Mouse (Mus musculus): ENCODE data around the gene Lrch3.
"Not testable (repeated sequence)": the region's sequence is repeated elsewhere in the genome, so short reads cannot be mapped to it uniquely, and the experiment has no call there.

Lrch3 gene

DNA sequence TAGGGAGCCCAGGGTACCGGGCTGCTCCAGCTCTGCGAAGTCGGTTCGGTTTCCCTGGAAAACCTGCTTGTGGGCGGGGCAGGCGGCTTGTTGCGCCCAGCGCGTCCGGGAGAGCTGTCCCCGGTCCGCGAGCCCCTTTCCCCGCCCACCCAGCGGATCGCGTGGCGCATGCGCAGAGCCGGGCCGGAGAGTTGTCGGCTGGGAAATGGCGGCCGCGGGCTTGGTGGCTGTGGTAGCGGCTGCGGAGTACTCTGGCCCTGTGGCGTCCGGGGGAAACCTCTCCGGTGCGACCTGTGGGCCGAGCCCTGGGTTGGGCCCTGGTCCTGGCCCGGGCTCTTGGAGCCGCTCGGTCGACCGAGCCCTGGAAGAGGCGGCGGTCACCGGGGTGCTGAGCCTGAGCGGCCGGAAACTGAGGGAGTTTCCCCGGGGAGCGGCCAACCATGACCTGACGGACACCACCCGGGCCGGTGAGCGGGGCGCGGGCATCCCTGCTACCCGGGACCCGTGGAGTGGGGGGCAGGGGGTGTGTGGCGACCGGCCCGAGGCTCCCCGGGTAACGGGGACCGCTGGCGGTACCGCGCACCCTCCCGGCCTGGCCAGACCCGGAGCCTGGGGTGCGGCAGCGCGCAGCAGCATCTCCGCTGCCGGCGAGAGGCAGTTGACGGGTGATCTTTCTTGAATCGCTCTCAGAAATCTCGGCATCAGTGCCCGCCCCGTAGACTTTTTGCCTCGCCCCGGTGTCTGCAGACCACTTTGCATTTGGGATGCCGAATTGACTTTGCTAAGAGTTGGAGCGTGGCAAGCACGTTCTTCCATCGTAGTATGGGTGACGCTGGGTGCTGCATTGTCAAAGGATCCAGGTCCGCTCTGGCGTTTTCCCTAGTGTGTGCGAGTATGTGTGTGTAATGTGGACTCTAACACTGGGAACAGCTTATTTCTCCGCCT lies at the start of gene Lrch3:
Lrch3 (plus strand) TSS at position 164 of the 945 bp plus-strand sequence.
- DNase-seq (ENCODE audit: low spot score) = peak; percentile 91

DNA sequence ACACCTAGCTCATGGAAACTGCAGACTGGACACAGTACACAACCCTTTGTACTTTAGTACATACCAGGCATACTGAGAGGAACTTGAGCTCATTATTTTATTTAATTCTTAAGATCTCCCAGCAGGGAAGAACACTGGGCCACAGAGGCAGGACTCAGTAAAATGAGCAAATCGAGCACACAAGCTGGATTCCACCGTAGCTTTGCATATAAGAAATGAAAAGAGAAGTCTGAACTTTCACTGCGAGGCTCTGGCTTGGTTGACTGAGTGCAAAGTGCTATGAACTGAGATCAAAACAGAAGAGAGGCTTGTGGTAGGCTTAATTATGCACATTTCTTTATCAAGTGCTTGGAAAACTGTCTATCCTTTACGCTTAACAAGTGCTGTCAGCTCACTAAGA lies 48.5 kb upstream of the Lrch3 start:
- DNase-seq (ENCODE audit: low spot score) = no peak

DNA sequence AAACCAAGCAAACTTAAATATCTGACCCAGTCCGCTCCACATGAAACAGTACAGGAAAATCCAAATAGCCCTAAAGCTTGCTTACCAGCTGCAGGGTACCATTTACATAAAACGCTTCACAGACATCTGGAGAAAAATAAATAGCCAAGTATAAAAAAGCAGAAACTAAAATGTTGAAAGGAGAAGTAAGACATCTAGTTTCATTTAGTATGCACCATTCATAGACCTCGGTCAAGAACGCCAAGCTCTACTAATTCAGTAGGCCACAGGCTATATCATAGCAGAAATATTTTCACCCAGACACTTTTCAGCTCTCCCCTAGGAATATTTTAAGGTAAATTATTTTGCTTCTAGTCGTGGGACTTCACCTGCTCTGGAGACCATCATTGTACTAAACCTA lies 47.2 kb upstream of the Lrch3 start:
- no peak for DNase-seq (ENCODE audit: low spot score)

DNA sequence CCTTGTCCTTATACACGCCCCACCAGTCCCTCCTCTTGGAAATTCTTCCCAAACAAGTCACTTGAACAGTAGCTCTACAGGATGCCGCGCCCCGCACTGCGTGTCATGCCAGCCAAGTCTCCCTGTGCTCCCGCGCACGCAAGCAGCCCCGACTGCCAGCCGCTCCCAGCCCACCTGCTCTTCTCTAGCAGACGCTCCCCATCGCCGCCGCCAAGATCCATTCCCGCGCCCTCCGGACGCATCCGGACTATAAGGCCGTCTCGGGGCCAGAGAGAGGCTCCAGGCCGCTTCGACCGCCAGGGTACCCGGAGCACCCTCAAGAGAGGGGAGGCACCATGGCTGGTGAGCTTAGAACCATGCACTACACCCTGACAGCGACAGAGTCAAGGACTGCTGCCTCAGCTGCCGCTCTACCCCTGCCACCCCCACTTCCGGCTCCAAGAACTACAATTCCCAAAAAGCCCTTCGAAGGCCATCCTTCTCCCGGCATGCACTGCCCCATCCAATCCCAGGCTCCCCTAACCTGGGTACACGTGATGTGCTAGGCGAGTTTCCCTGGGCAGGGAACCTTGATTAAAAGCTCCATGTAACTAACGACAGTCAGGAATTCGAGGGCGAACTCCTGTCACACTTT lies 45.9 kb upstream of the Lrch3 start:
- DNase-seq (ENCODE audit: low spot score) = peak; percentile 90

DNA sequence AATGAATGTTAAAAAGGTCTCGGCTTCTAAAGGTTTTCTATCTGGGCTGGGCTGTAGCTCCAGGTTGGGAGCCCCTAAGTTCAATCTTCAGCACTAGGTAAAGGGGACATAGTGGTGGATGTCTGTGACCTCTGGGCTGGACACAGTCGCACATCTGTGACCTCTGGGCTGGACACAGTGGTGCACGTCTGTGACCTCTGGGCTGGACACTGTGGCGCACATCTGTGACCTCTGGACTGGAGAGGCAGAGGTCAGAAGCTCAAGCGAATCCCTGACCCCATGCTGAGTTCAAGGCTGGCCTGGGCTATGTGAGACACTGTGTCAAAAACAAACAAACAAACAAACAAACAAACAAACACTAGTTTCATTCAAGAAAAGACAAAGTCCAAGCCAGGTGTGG lies 43.7 kb upstream of the Lrch3 start:
- no peak for DNase-seq (ENCODE audit: low spot score)

DNA sequence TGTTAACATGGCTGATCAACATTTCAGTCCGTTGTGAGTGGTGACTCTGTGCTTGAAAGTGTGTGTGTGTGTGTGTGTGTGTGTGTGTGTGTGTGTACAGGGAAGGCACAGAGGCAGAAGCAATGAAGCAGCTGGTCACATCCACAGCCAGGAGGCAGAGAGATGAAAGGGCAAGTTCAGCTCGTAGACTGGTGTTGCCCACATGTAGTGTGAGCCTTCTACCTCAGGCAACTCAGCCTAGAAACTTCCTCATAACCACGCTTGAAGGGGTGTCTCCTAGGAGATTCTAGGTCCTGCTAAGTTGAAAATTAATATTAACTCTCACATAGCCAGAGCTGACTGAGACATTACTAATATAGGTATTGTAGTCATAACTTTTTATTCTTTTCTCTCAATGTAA lies 40.5 kb upstream of the Lrch3 start:
- DNase-seq (ENCODE audit: low spot score) = no peak

DNA sequence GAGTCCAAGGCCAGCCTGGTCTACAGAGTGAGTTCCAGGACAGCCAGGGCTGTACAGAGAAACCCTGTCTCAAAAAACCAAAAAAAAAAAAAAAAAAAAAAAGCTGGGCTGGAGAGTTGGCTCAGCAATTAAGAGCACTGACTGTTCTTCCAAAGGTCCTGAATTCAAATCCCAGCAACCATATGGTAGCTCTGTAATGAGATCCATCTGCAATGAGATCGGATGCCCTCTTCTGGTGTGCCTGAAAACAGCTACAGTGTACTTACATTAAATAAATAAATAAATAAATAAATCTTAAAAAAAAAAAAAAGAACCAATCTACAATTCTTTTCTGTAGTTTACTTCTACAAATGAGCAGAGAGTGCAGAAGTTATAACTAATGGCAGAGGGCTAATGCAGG lies 38.6 kb upstream of the Lrch3 start:
- DNase-seq (ENCODE audit: low spot score) = not testable (repeated sequence)

DNA sequence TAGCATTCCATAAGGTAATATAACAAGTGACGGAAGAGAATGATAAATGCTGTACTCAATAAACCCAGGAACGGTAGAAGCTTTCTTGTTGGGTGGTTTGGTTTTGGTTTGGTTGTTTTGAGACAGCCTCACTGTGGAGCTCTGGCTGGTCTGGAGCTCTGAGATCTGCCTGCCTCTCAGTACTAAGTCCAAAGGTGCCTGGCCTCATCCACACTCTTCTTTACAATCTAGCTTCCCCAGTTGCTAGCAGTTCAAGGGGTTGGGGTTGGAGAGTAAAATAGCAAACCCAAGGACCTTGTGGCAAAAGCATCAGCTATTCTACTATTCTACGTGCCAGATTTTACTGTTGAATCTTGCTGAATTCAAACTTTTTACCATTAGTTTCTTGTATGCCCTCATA lies 38.1 kb upstream of the Lrch3 start:
- DNase-seq (ENCODE audit: low spot score) = no peak

DNA sequence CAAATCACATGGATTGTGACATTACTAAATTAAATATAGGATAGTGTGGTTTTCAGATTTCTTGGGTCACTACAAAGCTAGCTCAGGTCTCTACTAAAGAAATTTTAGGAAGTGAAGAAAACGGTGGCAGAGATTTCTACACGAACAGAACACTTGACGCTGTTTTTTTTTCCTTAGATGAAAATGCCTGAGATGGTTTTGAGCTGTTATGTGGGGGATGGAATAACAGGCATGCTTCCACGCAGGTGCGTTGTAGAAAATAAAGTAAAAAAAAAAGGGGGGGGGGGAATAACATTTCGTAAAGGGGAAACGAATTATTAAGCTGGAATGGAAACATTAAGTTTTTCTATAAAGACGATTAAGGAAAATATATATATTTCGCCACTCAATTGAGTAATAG lies 37.1 kb upstream of the Lrch3 start:
- DNase-seq (ENCODE audit: low spot score) = no peak

DNA sequence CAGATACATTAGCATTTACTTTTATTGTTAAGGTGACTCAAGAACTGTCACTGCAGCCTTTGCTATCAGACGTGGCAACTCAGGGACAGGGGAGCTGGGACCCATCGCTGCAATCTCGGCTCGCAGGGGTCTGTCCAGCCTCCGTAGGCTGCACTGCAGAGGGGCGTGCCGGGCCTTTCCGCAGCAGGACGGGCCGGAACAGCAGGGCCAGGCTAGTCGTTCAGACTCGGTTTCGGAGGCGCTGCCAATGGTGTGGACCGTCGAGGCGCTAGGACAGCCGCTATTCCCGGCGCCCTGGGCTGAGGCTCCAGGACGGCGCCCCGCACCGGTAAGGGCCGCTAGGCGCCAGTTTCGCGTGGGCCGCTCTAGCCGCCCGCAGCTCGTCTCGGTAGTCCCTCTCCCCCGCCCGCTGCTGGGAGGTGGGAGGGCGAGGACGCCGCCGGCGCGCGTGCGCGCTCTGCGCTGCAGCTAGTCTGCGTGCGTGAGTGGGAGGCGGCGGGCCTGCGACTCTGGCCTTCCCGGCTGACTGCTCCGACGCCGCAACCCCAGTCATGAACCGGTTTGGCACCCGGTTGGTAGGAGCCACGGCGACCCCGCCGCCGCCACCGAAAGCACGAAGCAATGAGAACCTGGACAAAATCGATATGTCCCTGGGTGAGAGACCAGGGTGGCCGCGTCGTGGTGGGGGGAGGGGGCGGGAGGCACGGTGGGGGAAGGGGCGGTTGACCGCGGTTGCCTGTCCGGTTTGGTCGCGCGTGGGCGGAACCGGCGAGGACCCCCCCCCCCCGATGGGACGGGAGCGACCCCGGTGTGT lies 36.4 kb upstream of the Lrch3 start, which contains the start of the genes Fyttd1 and Rubcn:
Fyttd1 (plus strand) TSS at position 158 of the 814 bp plus-strand sequence.
Rubcn (minus strand) TSS at position 424 of the 814 bp plus-strand sequence.
- peak; percentile 94 for DNase-seq (ENCODE audit: low spot score)

DNA sequence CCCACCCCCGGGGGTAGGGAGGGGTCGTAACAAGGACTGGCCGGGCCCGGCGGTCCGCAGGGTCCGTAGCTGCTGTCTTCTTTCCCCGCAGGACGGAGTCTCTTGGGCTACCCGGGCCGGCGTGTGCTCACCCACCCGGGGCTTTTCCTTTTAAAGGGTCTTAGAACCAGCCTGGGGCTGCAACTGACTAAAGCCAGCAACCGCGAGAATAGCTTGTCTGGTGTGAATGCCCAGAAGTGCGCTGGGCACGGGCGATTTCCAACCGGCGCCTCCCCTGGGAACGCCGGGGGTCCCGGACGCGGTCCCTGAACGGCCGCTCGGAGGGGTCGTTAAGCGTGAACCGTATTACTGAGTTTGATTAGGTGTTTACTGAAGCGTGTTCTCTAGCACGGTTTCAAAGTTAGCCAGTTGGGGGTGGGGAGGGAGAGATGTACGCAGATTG lies 35.7 kb upstream of the Lrch3 start:
- DNase-seq (ENCODE audit: low spot score) = peak; percentile 36

DNA sequence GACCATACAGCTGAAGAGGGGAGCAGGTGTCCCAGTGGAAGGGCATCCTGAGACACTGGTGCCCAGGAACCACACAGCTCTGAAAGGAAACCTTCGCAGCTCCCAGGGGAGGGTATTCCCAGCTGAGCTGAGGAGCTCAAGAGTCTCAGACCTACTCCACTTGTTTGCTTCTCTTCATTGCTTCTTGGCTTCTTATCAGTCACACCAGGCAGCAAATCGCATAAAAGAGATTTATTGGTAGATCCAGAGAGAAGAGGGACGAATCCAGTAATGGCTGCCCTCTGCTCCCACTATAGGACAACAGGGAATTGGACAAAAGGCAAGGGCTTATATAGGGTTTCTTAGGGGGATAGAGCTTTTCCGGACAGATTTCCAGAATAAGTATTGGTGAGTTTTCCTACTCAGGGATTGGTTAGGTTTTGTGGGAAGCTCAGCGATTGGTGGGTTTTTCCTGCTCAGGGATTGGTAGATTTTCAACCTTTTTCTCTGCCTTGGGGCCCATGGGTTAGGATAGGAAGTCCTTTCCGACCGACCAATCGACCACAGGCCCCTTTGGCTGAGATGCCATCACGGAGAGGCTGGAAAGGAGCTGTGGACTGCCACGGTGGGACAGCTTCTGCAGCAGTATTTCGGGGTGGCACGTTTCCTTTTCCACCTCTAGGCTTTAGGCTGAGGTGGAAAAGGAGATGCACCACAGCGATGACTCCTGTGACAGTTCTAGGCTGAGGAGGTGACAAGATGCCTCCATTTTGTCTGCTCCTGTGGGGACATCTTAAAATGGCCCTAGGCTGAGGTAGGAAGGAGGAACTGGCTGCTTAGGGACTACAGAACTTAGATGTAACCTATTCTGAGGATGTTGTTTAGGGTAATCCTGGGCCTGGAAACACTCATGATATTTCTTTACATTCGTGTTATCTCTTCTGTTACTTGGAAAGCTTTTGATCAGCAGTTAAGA lies 34.7 kb upstream of the Lrch3 start:
- peak; percentile 40 for DNase-seq (ENCODE audit: low spot score)

DNA sequence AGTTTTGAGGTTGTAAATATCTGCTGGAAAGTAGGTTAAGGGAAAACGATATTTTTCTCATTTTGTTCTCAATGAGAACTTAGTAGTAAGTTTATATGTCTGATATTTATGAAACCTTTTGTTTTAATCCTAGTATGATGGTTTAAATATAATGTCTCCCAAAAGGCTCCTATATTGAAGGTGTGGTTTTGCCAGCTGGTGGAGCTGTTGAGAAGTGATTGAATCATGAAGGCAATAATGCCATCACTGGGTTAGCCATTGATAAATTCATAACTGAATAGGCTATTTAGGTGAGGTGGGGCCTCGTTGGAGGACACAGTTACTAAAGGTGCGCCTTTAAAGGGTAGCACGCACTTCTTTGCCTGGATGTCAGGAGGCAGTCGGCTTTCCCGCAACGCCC lies 32.4 kb upstream of the Lrch3 start:
- DNase-seq (ENCODE audit: low spot score) = no peak

DNA sequence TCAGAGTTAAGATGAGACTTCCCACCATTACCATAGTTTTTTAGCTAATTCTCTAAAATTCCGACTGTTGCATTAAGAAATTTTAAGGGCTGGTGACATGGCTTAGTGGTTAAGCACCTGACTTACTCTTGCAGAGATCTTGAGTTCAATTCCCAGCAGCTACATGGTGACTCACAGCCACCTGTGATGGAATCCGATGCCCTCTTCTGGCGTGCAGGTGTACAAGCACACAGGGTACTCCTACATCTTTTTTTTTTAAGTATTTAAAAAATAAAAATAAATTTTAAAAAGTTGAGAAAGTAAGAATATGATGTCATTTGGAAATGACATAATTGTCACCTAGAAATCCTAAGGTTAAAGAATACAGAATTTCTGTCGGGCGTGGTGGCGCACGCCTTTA lies 25.9 kb upstream of the Lrch3 start:
- no peak for DNase-seq (ENCODE audit: low spot score)

DNA sequence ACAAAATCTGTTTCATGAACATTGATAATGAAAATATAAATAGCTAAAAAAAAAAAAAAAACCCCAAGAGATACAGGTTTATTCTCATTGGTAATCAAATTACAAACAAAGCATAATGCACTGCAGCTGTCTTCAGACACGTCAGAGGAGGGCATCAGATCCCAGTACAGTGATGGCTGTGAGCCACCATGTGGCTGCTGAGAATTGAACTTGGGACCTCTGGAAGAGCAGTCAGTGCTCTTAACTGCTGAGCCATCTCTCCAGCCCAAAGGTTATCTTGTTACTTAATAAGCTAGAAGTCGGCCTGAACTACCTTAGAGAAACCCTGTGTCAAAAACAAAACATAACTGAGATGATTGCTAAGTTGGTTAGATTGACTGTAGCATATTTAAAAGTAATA lies 24.0 kb upstream of the Lrch3 start:
- no peak for DNase-seq (ENCODE audit: low spot score)

DNA sequence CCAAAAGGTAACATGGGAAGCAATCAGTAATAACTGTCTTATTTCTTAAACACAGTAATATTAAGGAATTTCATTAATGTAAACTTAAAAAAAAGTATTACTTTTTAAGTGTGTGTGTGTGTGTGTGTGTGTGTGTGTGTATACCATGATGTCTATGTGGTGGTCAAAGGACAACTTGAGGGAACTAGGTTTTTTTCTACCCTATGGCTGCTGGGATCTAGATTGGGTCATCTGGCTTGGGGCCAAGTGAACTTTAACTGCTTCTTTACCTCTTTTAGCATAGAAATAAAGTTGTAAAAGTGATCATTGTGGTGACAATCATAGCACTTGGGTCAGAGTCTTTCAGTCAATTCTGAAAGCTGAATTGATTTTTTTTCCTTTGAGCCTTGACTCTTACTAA lies 17.8 kb upstream of the Lrch3 start:
- DNase-seq (ENCODE audit: low spot score) = no peak

DNA sequence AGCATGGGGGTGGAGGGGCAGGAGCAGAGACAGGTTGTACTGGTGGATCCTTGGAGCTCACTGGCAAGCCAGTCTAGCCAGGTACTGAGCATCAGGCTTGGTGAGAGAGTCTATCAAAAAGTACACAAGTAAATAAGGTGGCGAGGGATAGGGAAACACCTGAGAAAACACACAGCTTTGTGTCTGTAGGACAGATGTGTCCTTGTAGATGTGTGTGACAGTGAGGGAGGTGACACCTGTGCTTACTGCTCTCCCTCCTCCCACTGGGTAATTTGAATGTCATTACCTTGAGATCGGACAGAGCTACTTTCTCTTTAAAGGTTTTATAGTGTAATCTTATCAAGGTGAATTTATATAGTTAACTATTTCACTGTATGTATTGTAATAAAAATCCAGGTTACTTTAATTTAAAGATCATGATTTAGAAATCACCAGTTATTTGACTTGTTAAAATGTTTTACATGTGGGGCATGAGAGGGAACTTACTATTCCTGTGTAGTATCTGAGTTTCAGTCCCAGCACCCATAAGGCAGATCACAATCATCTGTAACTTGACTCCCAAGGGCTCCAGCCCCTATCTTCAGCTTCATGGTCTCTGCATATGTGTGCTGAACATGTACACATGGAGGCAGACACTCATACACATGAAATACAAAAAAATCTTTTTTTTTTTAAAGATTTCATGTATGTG lies 12.4 kb upstream of the Lrch3 start:
- no peak for DNase-seq (ENCODE audit: low spot score)

DNA sequence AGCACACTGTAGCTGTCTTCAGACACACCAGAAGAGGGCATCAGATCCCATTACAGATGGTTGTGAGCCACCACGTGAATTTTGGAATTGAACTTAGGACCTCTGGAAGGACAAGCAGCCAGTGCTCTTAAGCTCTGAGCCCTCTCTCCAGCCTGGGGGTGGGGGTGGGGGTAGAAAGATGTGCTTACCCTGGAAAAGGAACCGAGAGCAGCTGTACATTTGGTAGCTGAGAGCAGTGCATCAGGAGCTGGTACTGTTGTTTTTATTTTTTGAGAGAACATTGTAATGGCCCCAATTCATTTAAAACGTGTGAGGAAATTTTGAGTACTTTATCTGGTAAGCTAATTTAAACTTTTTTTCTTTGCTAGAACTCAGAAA lies 11.9 kb upstream of the Lrch3 start:
- DNase-seq (ENCODE audit: low spot score) = no peak

DNA sequence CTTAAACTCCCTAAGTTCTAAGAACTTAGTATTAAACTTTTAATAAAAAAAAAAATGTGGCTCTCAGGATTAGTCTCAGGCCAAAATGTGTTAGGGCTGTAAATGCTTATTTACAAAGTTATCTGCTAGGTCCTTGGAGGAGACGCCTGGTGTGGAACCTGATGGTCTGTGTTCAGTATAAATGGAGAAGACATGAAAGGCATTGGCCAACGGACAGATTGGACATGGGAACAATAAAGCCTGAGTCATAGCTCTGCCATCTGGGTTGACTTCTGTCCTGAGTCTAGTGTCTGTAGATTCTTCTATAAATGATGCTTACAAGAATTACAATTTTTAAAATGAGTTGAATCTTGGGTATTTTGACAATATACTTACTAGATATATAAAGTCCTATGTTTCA lies 7.7 kb upstream of the Lrch3 start:
- DNase-seq (ENCODE audit: low spot score) = no peak

DNA sequence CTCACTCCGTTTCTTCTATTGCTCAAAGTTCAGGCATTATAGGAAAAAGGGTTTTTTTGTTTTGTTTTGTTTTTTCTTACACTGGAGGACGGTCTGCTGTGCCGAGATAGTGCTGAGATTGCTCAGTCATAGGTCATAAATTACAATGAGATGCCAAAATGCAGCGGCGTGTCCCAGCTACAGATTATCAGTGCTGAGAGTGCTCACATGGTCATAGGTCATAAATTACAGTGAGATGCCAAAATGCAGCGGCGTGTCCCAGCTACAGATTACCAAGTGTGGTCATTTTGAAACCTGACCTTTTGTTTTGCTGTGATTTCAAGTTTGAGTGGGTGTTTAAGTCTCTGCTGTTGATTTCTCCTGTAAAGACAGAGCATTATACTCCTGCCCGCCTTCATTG lies 7.2 kb upstream of the Lrch3 start:
- DNase-seq (ENCODE audit: low spot score) = peak; percentile 46

DNA sequence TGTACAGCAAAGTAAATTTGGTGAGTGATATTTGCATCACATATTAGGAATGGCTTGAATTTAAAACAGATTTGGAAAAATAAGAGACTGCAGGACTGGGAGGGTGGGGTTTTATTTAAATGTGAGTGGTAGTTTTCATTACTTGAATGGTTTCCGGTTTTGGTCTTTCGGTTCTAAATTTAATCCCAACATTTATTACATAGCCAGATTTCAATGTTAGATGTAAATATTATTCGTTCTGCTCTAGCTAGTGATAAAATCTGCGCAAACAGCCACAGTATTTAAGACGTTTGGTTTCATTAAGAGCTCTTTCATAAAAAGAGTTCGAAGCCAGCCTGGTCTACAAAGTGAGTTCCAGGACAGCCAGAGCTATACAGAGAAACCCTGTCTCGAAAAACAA lies 688 bp upstream of the Lrch3 start:
- DNase-seq (ENCODE audit: low spot score) = no peak
